Mouse (Mus musculus) Muller cell, postnatal 12 days (primary cell): ENCODE measurements around the gene Arvcf.

Experiments
- DNase-seq: peaks from one replicate; pipeline ENCODE4 v3.0.0-alpha.2; 2015; ENCODE audit errors: inconsistent ontology term

The Arvcf gene

DNA sequence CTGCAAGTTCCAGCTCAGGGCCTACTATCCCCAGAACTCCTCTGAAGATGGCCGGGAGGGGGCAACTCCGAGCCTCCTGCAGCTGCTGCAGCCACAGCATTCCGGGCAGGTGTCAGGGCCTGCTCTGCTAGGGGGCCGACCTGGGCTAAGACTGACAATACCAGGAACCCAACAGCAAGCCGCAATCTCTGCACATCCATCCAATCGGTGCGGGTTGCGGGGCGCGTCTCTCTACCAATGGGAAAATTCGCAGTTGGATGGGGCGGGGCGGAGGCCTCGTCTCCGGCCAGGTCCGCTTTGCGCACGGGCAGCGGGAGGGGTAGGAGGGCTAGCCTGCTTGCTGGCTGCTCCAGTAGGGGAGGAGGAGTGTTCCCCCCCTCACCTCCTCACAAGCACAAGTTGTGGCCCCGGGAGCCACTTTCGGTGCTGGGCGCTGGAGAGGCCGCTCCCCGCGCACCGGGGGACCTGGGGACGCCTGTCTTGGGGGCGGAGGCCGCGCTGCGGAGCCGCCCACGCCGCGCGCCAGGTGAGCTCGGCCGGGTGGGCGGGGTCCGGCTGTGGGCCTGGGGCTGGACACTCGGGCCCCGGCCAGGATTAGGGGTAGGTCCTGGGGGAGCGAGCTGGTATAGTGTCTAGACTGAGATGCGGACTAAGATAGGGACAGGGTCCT, at the start of gene Arvcf, which contains the start of gene Tango2:
TSS of gene Arvcf (plus strand) at position 252 of the 670 bp plus-strand sequence.
TSS of gene Tango2 (minus strand) at position 173 of the 670 bp plus-strand sequence.
- DNase-seq: peak; percentile 98

DNA sequence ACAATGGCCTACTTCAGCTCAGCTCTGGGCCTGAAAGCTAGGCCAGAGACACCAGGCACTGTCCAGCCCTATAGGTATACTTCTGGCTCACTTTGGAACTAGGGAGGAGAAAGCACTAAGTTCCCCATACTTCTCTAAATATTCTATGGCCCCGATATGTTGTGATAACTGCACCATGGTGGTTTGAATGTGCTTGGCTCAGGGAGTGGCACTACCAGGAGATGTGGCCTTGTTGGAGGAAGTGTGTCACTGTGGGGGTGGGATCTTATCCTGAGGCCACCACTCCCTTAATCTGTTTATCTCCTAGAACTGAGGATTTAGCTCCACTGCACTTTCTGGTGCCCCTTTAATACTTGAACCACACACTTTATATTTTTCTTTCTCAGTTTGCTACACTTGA, 39.8 kb upstream of the Arvcf start:
- no peak for DNase-seq

DNA sequence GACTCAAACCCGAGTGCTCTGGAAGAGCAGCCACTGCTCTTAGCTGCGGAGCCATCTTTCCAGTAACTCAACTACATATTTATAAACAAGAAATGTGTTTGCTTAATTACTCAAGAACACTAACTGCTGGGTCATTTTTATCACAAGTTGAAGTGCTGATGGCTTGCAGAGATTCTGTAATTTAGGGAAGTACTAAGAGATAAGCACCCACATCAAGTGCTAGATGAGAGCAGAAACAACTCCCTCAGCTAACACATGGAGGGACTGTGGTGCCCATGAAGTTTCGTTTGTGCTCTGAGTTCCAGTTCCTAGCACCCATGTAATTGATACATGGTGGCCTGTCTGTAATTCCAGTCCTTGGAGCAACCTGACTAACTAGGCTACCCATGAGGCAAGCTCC, 29.0 kb upstream of the Arvcf start:
- DNase-seq: no peak

- DNase-seq: no peak
Measured at GRCm38 (mm10) chr16:18321443-18321842, 26.5 kb upstream of the Arvcf start.

DNA sequence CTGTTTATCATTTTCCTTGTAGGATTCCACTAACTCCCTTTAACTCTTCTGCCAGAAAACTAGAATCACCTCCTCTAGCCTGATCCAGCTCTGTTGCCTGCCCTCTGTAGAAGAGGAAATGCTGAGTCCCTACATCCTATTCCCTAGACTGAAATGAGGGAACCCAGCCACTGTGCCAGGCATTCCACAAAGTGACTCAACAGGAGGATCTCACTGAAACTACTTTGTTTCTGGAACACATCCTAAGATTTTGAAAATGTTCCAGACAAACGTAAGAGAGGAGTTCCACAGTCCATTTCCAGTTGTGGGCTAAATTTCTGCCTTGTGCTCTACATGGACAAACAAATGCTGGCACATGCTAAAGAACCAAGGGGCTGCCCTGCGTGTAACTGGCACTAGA, 24.5 kb upstream of the Arvcf start:
- peak; percentile 85 for DNase-seq

- no peak for DNase-seq
Measured at GRCm38 (mm10) chr16:18324031-18324430, 24.0 kb upstream of the Arvcf start.

- no peak for DNase-seq
Measured at GRCm38 (mm10) chr16:18325741-18326140, 22.2 kb upstream of the Arvcf start.

DNA sequence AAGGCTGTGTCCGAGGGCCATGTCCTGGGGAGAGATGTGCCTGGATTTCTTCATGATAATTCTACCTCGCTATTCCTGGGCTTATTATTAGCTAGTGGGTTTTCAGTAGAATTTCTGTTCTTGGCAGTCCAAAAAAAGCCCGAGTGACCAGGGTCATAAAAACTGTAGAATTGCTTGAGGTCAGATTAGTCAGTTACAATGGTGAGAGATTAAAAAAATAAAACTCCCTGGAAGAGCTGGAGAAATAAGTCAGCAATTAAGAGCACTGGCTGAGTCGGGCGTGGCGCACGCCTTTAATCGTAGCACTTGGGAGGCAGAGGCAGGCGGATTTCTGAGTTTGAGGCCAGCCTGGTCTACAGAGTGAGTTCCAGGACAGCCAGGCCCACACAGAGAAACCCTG, 20.0 kb upstream of the Arvcf start:
- DNase-seq: no peak

GRCm38 (mm10) chr16:18328524-18328923, 19.5 kb upstream of the Arvcf start:
- no peak for DNase-seq

GRCm38 (mm10) chr16:18333976-18334375, 14.0 kb upstream of the Arvcf start:
- DNase-seq: no peak

- no peak for DNase-seq
Measured at GRCm38 (mm10) chr16:18335981-18336380, 12.0 kb upstream of the Arvcf start.

GRCm38 (mm10) chr16:18337261-18337660, 10.7 kb upstream of the Arvcf start:
- DNase-seq: no peak

DNA sequence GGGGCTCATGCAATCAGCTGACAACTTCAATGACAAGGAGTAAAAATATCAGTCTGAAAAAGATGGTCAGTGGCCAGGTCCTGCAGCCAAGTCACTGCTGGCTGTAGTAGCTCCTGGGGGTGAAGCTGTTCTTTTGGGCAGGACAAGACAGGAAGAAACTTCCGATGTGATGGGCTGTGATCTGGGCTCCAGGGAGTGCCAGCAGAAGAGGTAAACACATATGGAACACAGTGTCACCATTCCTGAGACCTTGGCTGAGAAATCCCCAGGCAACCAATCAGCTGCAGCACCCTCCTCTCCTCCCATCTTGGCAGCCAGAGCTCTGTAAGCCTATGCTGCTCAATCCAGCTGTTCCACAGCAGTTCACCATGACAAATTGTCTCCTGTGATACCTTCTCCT, 8.1 kb upstream of the Arvcf start:
- DNase-seq: no peak

DNA sequence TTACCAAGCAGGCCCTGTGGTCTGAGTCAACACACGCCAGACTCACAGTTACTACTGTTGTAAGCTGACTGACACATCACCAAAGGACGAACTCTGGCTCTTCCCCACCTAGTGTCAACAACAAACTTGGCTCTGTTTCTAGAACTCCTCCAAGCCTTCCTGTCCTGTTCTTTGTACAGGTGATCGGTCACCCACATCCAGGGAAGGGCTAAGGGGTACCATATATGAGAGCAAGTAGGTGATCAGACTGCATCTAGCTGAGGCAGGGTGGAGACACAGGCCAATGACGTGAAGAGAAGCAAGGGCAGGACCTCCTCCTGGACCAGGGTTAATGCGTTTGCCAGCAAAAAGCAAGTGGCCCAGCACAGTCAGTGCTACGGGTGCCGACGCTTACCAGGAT, 6.4 kb upstream of the Arvcf start:
- no peak for DNase-seq

GRCm38 (mm10) chr16:18342076-18342475, 5.9 kb upstream of the Arvcf start:
- no peak for DNase-seq

GRCm38 (mm10) chr16:18342650-18343570, 5.1 kb upstream of the Arvcf start:
- DNase-seq: peak; percentile 20

DNA sequence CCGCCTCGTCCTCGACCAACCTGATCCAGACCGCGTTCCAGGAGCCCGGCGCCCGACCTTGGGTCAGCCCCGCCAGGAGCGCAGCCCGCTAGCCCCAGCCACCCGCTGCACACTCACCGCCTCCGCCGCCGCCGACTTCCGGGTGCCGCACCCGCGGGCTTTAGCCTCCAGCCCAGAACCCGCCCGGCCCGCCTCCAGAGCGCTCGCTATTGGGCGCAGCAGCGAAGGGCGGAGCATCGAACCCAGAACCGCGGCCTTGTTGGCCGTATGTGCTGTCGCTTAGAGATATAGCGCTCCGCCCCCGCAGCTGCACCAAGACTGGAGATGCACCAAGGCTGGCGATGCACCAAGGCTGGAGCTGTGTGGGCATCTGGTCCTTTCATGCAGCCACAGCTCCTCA, 4.2 kb upstream of the Arvcf start:
- DNase-seq: peak; percentile 97

DNA sequence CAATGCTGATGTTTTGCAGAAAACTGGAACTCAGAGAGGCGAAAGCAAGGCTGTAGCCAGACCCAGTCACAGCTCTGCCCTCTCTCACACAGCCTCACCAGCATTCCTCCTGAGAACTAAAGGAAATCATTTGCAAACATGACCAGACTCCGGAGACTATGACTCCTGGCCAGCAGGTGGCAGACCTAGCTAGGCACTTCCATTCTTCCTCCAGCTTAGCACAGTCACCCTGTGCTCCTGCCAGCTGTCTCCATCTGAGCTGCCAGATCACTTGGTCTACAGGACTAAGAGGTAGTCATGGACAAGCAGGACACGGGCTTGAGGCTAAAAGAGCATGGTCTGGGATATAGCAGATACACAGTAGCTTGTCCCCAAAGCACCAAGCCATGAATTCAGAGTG, 2.7 kb upstream of the Arvcf start:
- DNase-seq: peak; percentile 83

DNA sequence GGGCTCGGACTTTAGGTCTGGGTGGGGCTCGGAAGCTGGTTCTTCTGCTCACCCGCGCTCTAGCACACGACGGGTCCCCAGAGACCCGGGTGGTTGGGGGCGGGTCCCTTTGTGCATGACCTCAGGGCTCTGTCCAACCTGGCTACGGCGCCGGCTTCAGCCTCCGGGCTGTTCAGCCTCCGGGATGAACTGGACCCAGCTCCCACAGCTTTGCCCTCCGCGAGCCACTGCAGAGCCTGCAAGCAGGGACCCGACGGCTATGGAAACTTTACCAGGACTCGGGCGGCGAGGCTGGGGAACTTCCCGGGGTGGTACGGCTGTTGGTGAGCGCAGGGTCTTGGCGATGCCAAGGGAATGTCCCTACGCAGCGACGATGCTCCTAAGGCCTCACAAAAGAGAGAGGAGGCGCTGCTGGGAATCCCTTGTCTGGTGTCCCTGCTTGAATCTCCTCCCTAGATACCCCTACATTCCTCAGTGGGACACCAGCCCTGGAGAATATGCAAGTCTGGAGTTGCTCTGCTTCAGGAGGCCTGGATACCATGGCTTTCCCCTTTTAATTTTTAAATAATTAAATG, 706 bp downstream of the Arvcf start:
- DNase-seq: peak; percentile 70

GRCm38 (mm10) chr16:18349761-18350325, 1.9 kb downstream of the Arvcf start:
- no peak for DNase-seq

DNA sequence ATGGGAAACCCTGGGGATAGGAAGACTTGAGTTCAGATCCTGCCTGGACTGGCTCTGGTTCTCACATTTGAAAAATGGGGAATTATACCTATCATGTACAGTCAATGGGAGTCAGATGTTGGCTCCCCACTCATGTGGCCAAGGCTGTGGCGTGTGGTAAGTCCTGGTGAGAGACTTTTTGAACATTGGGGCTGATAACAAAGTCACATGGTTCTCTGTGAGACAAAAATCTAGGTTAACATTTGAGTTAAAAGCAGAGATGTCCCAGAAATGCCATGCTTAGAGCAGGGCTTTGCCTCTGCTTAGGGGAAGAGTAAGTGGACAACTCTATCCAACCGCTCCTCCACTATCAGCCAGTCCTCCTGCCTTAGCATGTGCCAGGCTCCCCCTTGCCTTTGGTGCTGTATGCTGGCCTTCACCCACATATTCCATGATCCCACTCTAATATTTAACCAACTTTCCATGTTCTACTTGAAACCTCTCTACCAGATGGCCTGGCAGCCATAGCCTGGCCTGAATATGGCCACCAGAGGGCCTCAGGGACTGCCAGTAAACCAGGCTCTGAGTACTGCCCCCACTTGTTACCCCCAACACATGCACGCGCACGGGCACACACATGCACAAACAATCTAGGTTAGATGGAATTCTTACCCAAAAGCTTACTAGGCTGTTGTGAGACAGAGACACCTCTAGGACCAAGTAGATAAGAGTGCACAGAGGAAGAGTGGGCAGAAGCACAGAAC, 3.5 kb downstream of the Arvcf start:
- peak; percentile 36 for DNase-seq

DNA sequence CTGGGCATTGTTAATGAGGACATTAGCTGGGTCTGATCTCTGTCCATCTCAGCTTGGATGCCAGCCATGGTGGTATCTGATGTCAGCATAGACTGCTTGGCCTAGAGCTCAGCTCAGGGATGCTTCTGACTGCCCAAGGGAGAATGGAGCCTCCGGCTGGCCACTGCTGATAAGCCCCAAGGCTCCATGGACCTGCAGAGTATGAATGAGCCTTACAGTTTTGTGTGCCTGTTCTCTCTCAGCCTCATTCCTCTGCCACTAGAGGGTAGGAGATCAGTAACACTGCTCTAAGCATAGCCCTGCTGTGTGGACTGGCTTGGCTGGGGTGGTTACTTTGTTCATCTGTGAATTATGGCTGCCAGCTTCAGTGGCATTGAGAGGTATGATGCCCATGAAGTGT, 5.1 kb downstream of the Arvcf start:
- no peak for DNase-seq
